Mouse (Mus musculus) cerebellum, postnatal 10 days (tissue): ENCODE measurements around the gene Sertad4.

Experiments used
- DNase-seq, 2 experiments: peaks; one replicate each; pipeline ENCODE4 v3.0.0; 2021; ENCODE audit warnings: mixed read lengths in 2 of 2

The Sertad4 gene

GRCm38 (mm10) chr1:192851126-192851525 is 4.4 kb downstream of the Sertad4 start:
- no peak for DNase-seq

GRCm38 (mm10) chr1:192849616-192850015 is 5.9 kb downstream of the Sertad4 start:
- DNase-seq, result no peak

GRCm38 (mm10) chr1:192847254-192847653 is 8.3 kb downstream of the Sertad4 start:
- DNase-seq, result no peak

- no peak for DNase-seq
Measured at GRCm38 (mm10) chr1:192841094-192841813, 14.3 kb downstream of the Sertad4 start.

GRCm38 (mm10) chr1:192840655-192841054 is 14.9 kb downstream of the Sertad4 start:
- no peak for DNase-seq

- DNase-seq, result peak in 1 of 2 experiments; percentile 49
Measured at GRCm38 (mm10) chr1:192835211-192835681, 20.3 kb downstream of the Sertad4 start.

- peak; percentile 86 to 88 for DNase-seq
Measured at GRCm38 (mm10) chr1:192834361-192835210, 21.0 kb downstream of the Sertad4 start.

GRCm38 (mm10) chr1:192833586-192833985 is 22.0 kb downstream of the Sertad4 start:
- peak; percentile 21 to 23 for DNase-seq

- no peak for DNase-seq
Measured at GRCm38 (mm10) chr1:192833097-192833496, 22.5 kb downstream of the Sertad4 start.

GRCm38 (mm10) chr1:192832338-192832737 is 23.2 kb downstream of the Sertad4 start:
- DNase-seq, result no peak

GRCm38 (mm10) chr1:192830444-192830843 is 25.1 kb downstream of the Sertad4 start:
- no peak for DNase-seq

- no peak for DNase-seq
Measured at GRCm38 (mm10) chr1:192828928-192829327, 26.6 kb downstream of the Sertad4 start.

- DNase-seq, result no peak
Measured at GRCm38 (mm10) chr1:192827955-192828354, 27.6 kb downstream of the Sertad4 start.

- no peak for DNase-seq
Measured at GRCm38 (mm10) chr1:192825746-192826145, 29.8 kb downstream of the Sertad4 start.

- peak; percentile 62 to 72 for DNase-seq
Measured at GRCm38 (mm10) chr1:192822652-192823525, 32.7 kb downstream of the Sertad4 start.

GRCm38 (mm10) chr1:192822309-192822651 is 33.3 kb downstream of the Sertad4 start:
- no peak for DNase-seq

GRCm38 (mm10) chr1:192818334-192818733 is 37.2 kb downstream of the Sertad4 start:
- no peak for DNase-seq

GRCm38 (mm10) chr1:192815789-192816188 is 39.8 kb downstream of the Sertad4 start:
- no peak for DNase-seq

- no peak for DNase-seq
Measured at GRCm38 (mm10) chr1:192814700-192815099, 40.9 kb downstream of the Sertad4 start.

- no peak for DNase-seq
Measured at GRCm38 (mm10) chr1:192812758-192813157, 42.8 kb downstream of the Sertad4 start.

GRCm38 (mm10) chr1:192812290-192812689 is 43.3 kb downstream of the Sertad4 start:
- DNase-seq, result no peak
